Mouse (Mus musculus): ENCODE measurements around the gene Nkain2. TPM values are rescaled to one million over a fixed set of nuclear protein-coding genes. Genes with fewer than 3 reads are reported as not detected.

Gene Nkain2
- total and polyA plus RNA-seq, 2 experiments from 2014 or later: 23.3 to 45.0 TPM

- DNase-seq (ENCODE audit: low spot score) (no peak), ATAC-seq (ENCODE audit: low FRiP score) (no peak)
- H3K4me2 ChIP-seq (ENCODE audit: low read depth, low read length, poor library complexity, severe bottlenecking): no peak overlapping the region
- H3K27me3 ChIP-seq (ENCODE audit: insufficient read depth, low read length): no peaks in the 10 kb centered on the region
- TF ChIP-seq CTCF (IDR thresholded peaks at IDR 0.05): no peak
- H3K36me3 ChIP-seq (ENCODE audit: insufficient read depth, low read length): no peaks in the 10 kb centered on the region
- H3K27ac ChIP-seq (ENCODE audit: low read depth, low read length): no peak overlapping the region
- H3K9ac ChIP-seq (replicated peaks; ENCODE audit: low read length, poor library complexity, severe bottlenecking): no peak overlapping the region
- no peaks in the 10 kb centered on the region for H3K9me3 ChIP-seq (ENCODE audit: low read length)
- H3K4me3 ChIP-seq (ENCODE audit: low read depth, low read length): no peak overlapping the region
- H3K4me1 ChIP-seq (ENCODE audit: insufficient read depth, low read length): no peaks in the 10 kb centered on the region
- 18% methylated on average over 1 of the region's 1 CpGs for WGBS
Observed at GRCm38 (mm10) chr10:31646083-31646482, 1244.2 kb downstream of the Nkain2 start.

Other genes starting within 250 kb of the Nkain2 start
- 0.22 TPM in 1 of 2 replicates, not detected in the other for gene Trdn, start 190.1 kb upstream of the Nkain2 start, total RNA-seq (2014; rRNA removed)
- gene Trdn, start 190.1 kb upstream of the Nkain2 start, polyA plus RNA-seq (2015; fragmentation: Nextera tagmentation; extraction: Ambion mirVana): 0.10 and 0.20 TPM in 2 replicates

Measured in midbrain, postnatal 0 days (tissue).